Mouse (Mus musculus): ENCODE measurements around the gene Hivep2.

- no peak for TF ChIP-seq GATA2 (IDR thresholded peaks at IDR 0.05; ENCODE audit: borderline replicate concordance, low read depth, low read length)
- TF ChIP-seq CTCF (IDR thresholded peaks at IDR 0.05; ENCODE audit: low read depth, low read length): no peak
- TF ChIP-seq GATA1 (IDR thresholded peaks at IDR 0.05; ENCODE audit: borderline replicate concordance, low read length): no peak
- no peak for TF ChIP-seq TAL1 (conservative IDR thresholded peaks at IDR 0.05; ENCODE audit: low read depth, low read length)
Measured at GRCm38 (mm10) chr10:14179424-14180339, 213.8 kb downstream of the Hivep2 start.
